In genomic region chr10:119168791-119169190, GRCm38 (mm10) we compare ENCODE assay signal across 9 mouse cellular contexts.
DNase-seq lines count a peak whose midpoint lies in the region; ATAC-seq and TF ChIP-seq lines count a peak whose summit lies in the region.
"Had no signal": no experiment of that assay in that cellular context is flagged by ENCODE, and none has a peak within 500 bp of the region (broad histone marks: within the 10 kb centered on the region; RNA-seq: fewer than 3 reads in every experiment).

No protein-coding gene starts in this region.

- H3K9ac ChIP-seq in embryonic facial prominence, embryonic 11.5 days (replicated peaks; ENCODE audit: low read length) = no peak overlapping the region
- H3K9ac ChIP-seq in liver, postnatal 0 days (replicated peaks) = no peak overlapping the region
- H3K9ac ChIP-seq: liver, embryonic 15.5 days had no signal

- H3K27ac ChIP-seq in embryonic facial prominence, embryonic 11.5 days (replicated peaks; ENCODE audit: low read depth, low read length) = no peak overlapping the region
- H3K27ac ChIP-seq in liver, postnatal 0 days (ENCODE audit: low read depth) = no peak overlapping the region
- H3K27ac ChIP-seq: liver, embryonic 15.5 days had no signal

- no peak for ATAC-seq in embryonic facial prominence, embryonic 11.5 days (replicated peaks; ENCODE audit: insufficient number of reproducible peaks, low FRiP score, low TSS enrichment, low read depth)
- no peak for ATAC-seq in liver, postnatal 0 days

- no peak overlapping the region for H3K4me3 ChIP-seq in embryonic facial prominence, embryonic 11.5 days (ENCODE audit: low read depth, low read length)
- H3K4me3 ChIP-seq in liver, postnatal 0 days (ENCODE audit: low read depth, low read length) = no peak overlapping the region
- H3K4me3 ChIP-seq: erythroblast, embryonic 14.5 days; liver, embryonic 15.5 days had no signal

- H3K9me3 ChIP-seq in embryonic facial prominence, embryonic 11.5 days (replicated peaks; ENCODE audit: control insufficient read depth, low read length) = no peaks in the 10 kb centered on the region
- no peaks in the 10 kb centered on the region for H3K9me3 ChIP-seq in liver, postnatal 0 days (ENCODE audit: low read length)
- H3K9me3 ChIP-seq: liver, embryonic 15.5 days had no signal

- 29% methylated on average over 14 of the region's 14 CpGs for WGBS in embryonic facial prominence, embryonic 11.5 days
- WGBS in liver, postnatal 0 days (ENCODE audit: insufficient replicate concordance) = 59% methylated on average over 14 of the region's 14 CpGs

- peak; percentile 43 for TF ChIP-seq CTCF in liver, postnatal 0 days (IDR thresholded peaks at IDR 0.05; ENCODE audit: low read depth)

- peak; percentile 18 to 22 for DNase-seq in left cerebral cortex, postnatal 14 days (ENCODE audit: low spot score in 2 of 2)
- DNase-seq in left cerebral cortex, adult 8-10 months (ENCODE audit: low spot score in 2 of 2) = no peak
- DNase-seq in R1 (ENCODE audit: low read depth, low spot score) = peak; percentile 59
- DNase-seq in embryonic facial prominence, embryonic 11.5 days (ENCODE audit: low spot score) = peak; percentile 45
- DNase-seq in liver, postnatal 0 days = no peak
- DNase-seq in B cell, adult 2 months = no peak
- DNase-seq in testis, postnatal 14 days (ENCODE audit: low spot score) = no peak

- H3K36me3 ChIP-seq in embryonic facial prominence, embryonic 11.5 days (replicated peaks; ENCODE audit: control insufficient read depth, insufficient read depth, low read depth, low read length) = no peaks in the 10 kb centered on the region
- no peaks in the 10 kb centered on the region for H3K36me3 ChIP-seq in liver, postnatal 0 days (replicated peaks; ENCODE audit: insufficient read depth, low read length)
- H3K36me3 ChIP-seq: liver, embryonic 15.5 days had no signal

- H3K4me2 ChIP-seq in embryonic facial prominence, embryonic 11.5 days (ENCODE audit: low read depth, low read length) = no peak overlapping the region
- no peak overlapping the region for H3K4me2 ChIP-seq in liver, postnatal 0 days (ENCODE audit: low read depth, low read length)
- H3K4me2 ChIP-seq: liver, embryonic 15.5 days had no signal

- H3K4me1 ChIP-seq in embryonic facial prominence, embryonic 11.5 days (ENCODE audit: control insufficient read depth, insufficient read depth, low read length) = no peaks in the 10 kb centered on the region
- no peaks in the 10 kb centered on the region for H3K4me1 ChIP-seq in liver, postnatal 0 days (ENCODE audit: insufficient read depth)
- H3K4me1 ChIP-seq: liver, embryonic 15.5 days had no signal

- intact Hi-C loops in left cerebral cortex, postnatal 14 days (cut with DNase I) = loop anchor here (10.0 kb wide), 1 partner anchor 1014 kb away; no protein-coding TSS in a partner anchor

- TF ChIP-seq EP300 in liver, postnatal 0 days (IDR thresholded peaks at IDR 0.05; ENCODE audit: low read depth) = no peak

- no peaks in the 10 kb centered on the region for H3K27me3 ChIP-seq in embryonic facial prominence, embryonic 11.5 days (ENCODE audit: control insufficient read depth, insufficient read depth, low read length)
- H3K27me3 ChIP-seq in liver, postnatal 0 days (ENCODE audit: insufficient read depth, low read length) = no peaks in the 10 kb centered on the region
- H3K27me3 ChIP-seq: liver, embryonic 15.5 days had no signal

Comparison
In these comparisons a context has a peak if more than half of its experiments do, and no peak if none do; other contexts are left out.
1. DNase-seq: peak in left cerebral cortex, postnatal 14 days (2 of 2), R1 (single experiment) and embryonic facial prominence, embryonic 11.5 days (single experiment); none in left cerebral cortex, adult 8-10 months (0 of 2), liver, postnatal 0 days (single experiment), B cell, adult 2 months (0 of 2) and testis, postnatal 14 days (single experiment).